Mouse (Mus musculus) CD8-positive naive resting alpha-beta T cell, adult 2 months (primary cell): ENCODE data around the gene Srcin1.
A peak's percentile ranks its signal among the peaks of the same experiment; 100 is the strongest.

Experiments
- DNase-seq, 2 experiments: peaks; one replicate each; pipeline ENCODE4 v3.0.0; 2022; ENCODE audit warnings: low read depth in 2 of 2, low spot score in 2 of 2

Srcin1 gene

DNA sequence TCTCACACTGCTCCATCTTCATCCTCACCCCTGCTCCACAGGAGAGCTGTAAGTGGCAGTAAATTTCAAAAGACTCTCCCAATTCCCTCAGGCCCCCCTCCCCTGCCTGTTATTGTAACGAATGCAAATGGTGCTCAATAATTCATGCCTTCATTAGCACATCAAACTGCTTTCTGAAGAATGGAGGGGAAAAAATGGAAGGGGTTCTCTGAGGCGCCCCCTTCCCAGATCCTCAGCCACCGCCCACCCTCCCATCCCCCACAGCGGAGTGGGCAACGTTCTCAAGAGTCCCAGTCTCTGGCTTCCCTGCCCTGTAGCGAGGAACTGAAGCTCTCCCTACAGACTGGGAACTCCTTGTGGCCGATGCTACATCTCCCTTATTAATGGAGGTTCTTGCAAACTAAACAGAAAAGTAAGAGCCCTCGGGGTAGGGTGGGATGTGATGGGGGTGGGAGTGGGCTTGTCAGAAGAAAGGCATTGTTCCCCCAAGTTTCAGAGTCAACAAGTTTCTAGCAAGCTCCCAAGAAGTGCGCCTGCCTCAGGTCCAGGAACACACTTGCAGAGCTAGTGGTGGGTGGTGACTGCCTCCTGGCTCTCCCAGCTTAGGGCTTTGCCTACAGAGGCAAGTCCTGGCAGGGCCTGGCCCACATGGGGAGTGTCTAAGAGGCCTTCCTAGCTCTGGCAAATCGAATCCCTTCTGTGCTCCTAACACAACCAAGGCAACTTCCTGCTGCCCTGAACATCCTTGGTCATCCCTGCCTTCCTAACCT, 3.3 kb upstream of the Srcin1 start:
- no peak for DNase-seq

DNA sequence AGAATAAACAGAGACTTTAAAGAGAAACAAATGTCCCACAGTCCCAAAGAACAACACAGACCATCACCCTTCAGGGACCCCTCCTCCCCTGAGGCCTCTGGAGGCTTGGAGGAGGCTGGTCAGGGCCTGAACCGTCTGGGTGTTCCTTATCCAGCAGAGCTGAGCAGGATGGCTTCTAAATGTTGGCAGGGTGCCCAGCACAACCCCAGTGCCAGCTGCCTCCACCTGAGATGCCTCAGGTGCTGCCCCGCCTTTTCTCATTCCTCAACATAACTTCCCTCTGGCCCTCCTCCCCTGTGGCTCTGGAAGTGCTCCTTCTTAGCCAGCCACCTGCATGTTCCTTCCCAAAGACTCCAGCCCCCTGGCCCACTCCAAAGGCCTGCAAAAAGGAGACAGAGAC, 2.3 kb upstream of the Srcin1 start:
- DNase-seq = no peak

DNA sequence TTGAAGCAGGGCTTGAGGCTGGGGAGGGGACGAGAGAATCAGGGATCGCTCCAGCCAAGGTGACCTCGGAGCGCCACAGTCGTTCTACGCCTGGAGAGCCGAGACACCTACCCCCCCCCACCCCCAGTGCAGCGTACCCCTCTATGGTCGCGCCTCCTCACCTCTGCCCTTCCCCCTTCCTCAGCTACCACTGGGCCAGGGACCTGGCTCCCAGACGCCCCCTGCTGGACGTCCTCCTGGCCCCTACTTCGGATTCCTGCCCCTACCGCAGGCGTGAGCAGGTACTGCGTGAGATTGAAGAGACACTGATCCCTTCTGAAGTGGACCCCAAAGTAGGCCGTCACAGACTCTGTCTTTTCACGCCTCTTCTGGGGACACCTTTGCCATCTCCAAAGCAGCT, 348 bp downstream of the Srcin1 start:
- peak; percentile 43 to 62 for DNase-seq

- no peak for DNase-seq
Measured at GRCm38 (mm10) chr11:97575075-97575474, 911 bp downstream of the Srcin1 start.

- no peak for DNase-seq
Measured at GRCm38 (mm10) chr11:97574551-97575051, 1.4 kb downstream of the Srcin1 start.

DNA sequence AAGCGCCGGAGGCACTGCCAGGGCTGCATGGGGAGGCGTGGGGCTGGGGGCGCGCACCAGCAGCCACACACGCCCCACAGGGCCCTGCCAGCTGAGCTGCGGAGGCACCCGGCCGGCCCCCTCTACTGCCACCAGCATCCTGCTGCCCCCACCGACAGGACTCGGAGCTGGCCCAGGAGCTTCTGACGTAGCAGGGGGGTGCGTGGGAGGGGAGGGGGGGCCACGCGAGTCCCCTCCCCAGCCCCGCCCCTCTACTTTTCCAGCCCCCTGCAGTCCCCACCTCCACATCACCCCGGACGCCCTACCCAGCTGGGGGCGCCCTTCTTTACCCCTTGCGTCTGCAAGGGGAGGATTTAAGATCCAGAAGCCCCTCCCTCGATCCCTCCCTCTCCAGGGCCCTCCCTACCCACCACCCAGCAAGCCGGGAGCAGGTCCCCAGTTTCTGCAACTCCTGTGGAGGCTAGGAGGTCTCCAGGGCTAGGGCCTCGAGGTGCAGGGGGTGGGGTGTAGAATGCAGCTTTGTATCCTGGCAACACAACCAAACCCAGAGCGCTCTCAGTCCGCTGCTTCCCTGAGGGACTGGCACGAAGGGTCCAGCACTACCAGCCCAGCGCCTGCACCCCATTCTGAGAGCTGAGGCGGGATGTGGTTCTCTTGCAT, 2.0 kb downstream of the Srcin1 start:
- DNase-seq = no peak

GRCm38 (mm10) chr11:97572895-97573480, 3.0 kb downstream of the Srcin1 start:
- no peak for DNase-seq

DNA sequence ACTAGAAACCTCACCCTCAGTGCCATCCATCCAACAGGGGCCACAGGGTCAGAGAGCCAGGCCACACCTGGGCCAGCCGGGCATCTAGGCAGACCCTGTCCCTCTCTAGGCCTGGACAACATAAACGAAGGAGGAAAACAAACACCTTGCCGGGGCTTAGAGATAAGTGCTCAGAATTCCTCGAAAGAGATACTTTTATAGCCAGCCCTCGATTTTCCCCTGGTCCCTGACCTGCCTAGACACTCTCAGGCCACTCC, 4.0 kb downstream of the Srcin1 start:
- no peak for DNase-seq

DNA sequence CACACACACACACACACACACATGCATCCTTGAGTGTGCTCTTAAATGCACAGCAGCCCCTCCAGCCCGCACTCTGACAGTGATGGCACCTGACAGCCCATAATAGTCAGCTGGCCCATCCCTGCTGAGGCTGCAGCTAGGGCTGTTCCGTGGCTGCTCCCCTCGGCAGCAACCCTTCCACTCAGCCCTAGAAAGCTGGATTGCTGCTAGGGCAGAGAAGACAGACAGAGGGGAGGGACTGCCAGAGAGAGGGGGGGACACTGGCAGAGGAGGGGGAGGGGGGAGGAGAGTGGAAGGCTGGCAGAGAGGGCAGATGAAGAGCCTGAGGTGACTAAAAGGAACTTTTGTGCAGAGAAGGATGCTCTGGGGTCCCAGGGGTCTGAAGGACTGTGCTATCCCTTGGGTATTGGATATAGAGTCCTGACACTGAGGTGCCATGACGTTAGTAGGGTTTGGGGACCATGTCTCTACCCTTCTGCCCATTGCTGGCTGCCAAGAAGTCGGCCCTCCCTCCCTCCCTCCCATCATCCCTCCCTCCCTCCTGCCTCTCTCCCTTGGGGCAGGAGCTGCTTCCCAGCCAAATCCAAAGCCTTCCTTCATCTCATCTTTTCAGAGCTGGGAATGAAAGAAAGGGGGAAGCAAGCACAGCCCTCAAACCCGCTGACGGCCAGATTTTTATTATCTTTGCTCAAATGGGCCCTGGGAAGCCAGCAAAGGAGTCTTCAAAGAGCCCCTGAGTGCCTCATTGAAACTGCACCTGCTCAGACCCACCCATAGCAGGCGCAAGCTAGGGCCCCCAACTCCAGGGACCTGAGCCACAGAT, 4.5 kb downstream of the Srcin1 start:
- no peak for DNase-seq

DNA sequence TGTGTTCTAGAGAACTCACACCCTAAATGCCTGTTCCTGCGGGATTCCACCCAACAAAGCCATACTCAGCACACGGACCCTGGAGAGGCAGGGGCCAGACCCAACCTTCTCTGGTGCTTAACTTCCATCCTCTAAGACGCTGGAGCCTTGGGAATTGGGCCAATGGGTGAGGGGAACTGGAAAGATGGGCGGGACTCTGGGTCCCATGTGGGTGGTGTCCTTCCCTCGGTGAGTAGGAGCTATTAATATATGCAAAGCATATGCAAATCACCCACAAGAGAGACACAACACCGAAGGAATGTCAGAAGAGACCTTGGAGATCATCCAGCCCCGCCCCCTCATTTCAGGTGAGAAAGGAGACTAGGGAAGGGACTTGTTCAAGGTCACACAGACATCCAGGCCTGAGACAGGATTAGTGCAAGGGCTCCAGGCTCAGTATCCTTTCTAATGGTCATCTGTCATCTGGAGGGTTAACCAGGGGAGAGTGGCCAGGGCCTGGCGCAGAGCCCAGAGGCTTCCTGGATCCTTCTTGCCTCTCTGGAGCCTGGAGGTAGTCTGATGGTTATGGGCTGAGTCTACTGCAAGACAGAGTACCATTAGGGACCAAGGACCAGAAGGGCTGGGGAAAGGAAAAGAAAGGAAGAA, 5.4 kb downstream of the Srcin1 start:
- no peak for DNase-seq

- no peak for DNase-seq
Measured at GRCm38 (mm10) chr11:97569806-97570205, 6.2 kb downstream of the Srcin1 start.

DNA sequence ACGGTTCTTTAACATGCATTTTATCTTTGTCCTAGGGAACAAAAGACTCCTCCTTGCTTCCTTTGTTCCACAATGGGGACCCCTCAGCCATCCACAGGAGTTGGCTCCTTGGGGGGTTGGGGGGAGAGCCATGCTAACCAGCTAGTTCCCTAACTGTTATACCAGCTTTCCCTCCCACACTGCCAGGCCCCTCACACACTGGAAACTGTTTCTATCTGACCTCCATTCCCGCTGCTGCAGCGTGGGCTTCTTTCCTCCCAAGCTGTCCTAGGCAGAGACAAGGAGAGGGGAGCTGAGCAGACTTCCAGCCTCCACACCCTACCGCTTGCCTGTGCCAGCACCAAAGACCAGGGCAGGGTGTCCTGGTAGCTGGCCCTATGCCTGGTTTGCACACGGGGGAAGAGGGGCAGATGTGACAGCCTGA, 6.7 kb downstream of the Srcin1 start:
- no peak for DNase-seq

GRCm38 (mm10) chr11:97568729-97569128, 7.3 kb downstream of the Srcin1 start:
- DNase-seq = no peak

DNA sequence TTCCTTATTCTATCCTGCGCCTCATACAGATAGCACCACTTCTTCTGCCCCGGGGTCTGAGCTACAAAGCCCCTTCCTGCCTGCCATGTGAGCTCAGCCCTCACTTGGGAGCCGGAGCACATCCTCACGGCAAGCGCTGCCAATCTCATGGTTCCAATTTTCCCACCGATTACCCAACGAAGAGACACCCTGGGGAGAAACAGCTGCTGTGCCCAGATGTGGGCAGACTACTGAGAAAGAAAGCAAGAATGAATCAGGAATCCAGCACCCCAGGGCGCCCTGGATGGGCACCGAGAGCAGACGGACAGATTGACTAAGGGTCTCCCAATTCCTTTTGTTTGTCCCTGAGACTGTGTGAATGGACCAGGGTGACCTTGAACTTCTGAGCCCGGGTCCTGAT, 8.5 kb downstream of the Srcin1 start:
- DNase-seq = no peak

DNA sequence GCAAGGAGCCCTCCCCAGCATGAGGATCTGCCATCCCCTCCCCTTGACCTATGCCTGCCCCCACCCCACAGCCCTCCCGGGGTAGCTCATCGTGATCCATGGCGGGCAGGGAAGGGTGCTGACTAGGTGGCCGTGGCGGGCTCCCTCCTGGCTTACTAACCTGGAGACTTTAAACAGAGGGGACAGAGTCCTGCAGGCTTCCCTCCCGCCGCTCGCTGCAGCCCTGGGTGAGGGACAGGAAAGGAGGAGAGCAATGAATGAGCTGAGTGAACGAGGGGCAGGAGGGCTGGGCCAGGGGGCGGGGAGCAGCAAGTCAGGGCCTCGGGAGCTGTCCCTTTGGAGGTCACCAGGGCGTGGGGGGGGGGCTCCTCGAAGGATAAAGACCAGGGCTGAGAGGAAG, 9.4 kb downstream of the Srcin1 start:
- DNase-seq = no peak

GRCm38 (mm10) chr11:97563730-97564129, 12.3 kb downstream of the Srcin1 start:
- no peak for DNase-seq

DNA sequence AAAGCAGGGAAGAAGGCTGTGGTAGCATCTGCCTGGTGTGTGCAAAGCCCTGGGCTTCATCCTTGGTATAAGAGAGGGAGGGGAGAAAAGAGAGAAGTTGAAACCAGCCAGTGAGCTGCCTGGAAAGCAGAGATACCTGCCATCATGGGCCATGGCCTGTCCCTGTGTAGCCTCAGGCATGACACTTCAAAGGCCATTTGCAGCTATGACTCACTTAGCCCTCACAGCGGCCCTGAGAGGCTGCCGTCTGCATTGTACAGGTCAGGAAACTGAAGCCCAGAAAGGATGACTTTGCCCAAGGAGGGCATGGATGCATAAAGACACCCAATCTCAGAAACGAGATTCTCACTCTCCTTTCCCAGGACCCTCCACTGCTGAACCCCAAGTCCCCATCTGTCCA, 13.4 kb downstream of the Srcin1 start:
- DNase-seq = no peak

GRCm38 (mm10) chr11:97560210-97560963, 15.6 kb downstream of the Srcin1 start:
- DNase-seq = no peak

GRCm38 (mm10) chr11:97559549-97559948, 16.4 kb downstream of the Srcin1 start:
- DNase-seq = no peak

GRCm38 (mm10) chr11:97557885-97558284, 18.1 kb downstream of the Srcin1 start:
- no peak for DNase-seq
